Mouse (Mus musculus): ENCODE results near the gene Mknk2.

Mknk2 gene

GRCm38 (mm10) chr10:80669737-80670485 is 8.0 kb downstream of the Mknk2 start:
- DNase-seq (ENCODE audit: low spot score), result peak; percentile 68

- no peak for DNase-seq (ENCODE audit: low spot score)
Observed at GRCm38 (mm10) chr10:80669018-80669417, 8.9 kb downstream of the Mknk2 start.

GRCm38 (mm10) chr10:80668614-80669013 is 9.3 kb downstream of the Mknk2 start:
- peak; percentile 52 for DNase-seq (ENCODE audit: low spot score)

GRCm38 (mm10) chr10:80666837-80667412 is 11.0 kb downstream of the Mknk2 start:
- no peak for DNase-seq (ENCODE audit: low spot score)

GRCm38 (mm10) chr10:80665981-80666733 is 11.8 kb downstream of the Mknk2 start:
- no peak for DNase-seq (ENCODE audit: low spot score)

GRCm38 (mm10) chr10:80665459-80665858 is 12.5 kb downstream of the Mknk2 start:
- DNase-seq (ENCODE audit: low spot score), result no peak

- peak; percentile 56 for DNase-seq (ENCODE audit: low spot score)
Observed at GRCm38 (mm10) chr10:80665016-80665380, 12.9 kb downstream of the Mknk2 start.

- DNase-seq (ENCODE audit: low spot score), result peak; percentile 86
Observed at GRCm38 (mm10) chr10:80664197-80665015, 13.5 kb downstream of the Mknk2 start.

GRCm38 (mm10) chr10:80663485-80664196 is 14.3 kb downstream of the Mknk2 start:
- DNase-seq (ENCODE audit: low spot score), result no peak

- no peak for DNase-seq (ENCODE audit: low spot score)
Observed at GRCm38 (mm10) chr10:80661149-80661548, 16.8 kb downstream of the Mknk2 start.

- DNase-seq (ENCODE audit: low spot score), result peak; percentile 62
Observed at GRCm38 (mm10) chr10:80659213-80659612, 18.7 kb downstream of the Mknk2 start.

- no peak for DNase-seq (ENCODE audit: low spot score)
Observed at GRCm38 (mm10) chr10:80658841-80659202, 19.1 kb downstream of the Mknk2 start.

GRCm38 (mm10) chr10:80658194-80658840 is 19.6 kb downstream of the Mknk2 start:
- DNase-seq (ENCODE audit: low spot score), result no peak

- DNase-seq (ENCODE audit: low spot score), result no peak
Observed at GRCm38 (mm10) chr10:80656863-80657623, 20.9 kb downstream of the Mknk2 start, which contains the start of gene Btbd2. TSS of gene Btbd2 (minus strand) at chr10:80657071.

- DNase-seq (ENCODE audit: low spot score), result peak; percentile 96
Observed at GRCm38 (mm10) chr10:80656130-80656862, 21.6 kb downstream of the Mknk2 start.

GRCm38 (mm10) chr10:80655406-80656129 is 22.3 kb downstream of the Mknk2 start:
- DNase-seq (ENCODE audit: low spot score), result no peak

GRCm38 (mm10) chr10:80654866-80655265 is 23.0 kb downstream of the Mknk2 start:
- DNase-seq (ENCODE audit: low spot score), result no peak

- DNase-seq (ENCODE audit: low spot score), result no peak
Observed at GRCm38 (mm10) chr10:80653156-80653720, 24.7 kb downstream of the Mknk2 start.
